Mouse (Mus musculus): ENCODE data around the gene Sag. TPM values are rescaled to one million over a fixed set of nuclear protein-coding genes. Genes with fewer than 3 reads are reported as not detected.
A peak's percentile ranks its signal among the peaks of the same experiment; 100 is the strongest.

The Sag gene
- total and polyA plus RNA-seq, 2 experiments from 2014 or later = 1.9 TPM; not detected in 1

GRCm38 (mm10) chr1:87847475-87848168 is 44.1 kb downstream of the Sag start:
- Histone ChIP-seq H3K27me3 (ENCODE audit: insufficient read depth, low read length) (no peaks in the 10 kb centered on the region), H3K4me3 (ENCODE audit: low read depth, low read length) (no peak overlapping the region), H3K4me1 (ENCODE audit: insufficient read depth, low read length) (no peaks in the 10 kb centered on the region), H3K27ac (ENCODE audit: low read depth, low read length) (no peak overlapping the region), H3K4me2 (ENCODE audit: low read depth, low read length, poor library complexity, severe bottlenecking) (no peak overlapping the region), H3K9ac (replicated peaks; ENCODE audit: low read length, poor library complexity, severe bottlenecking) (no peak overlapping the region), H3K36me3 (ENCODE audit: insufficient read depth, low read length) (no peaks in the 10 kb centered on the region), H3K9me3 (ENCODE audit: low read length) (no peaks in the 10 kb centered on the region)
- DNase-seq (ENCODE audit: low spot score) (no peak), ATAC-seq (ENCODE audit: low FRiP score) (no peak)
- no peak for TF ChIP-seq CTCF (IDR thresholded peaks at IDR 0.05)
- 61% methylated on average over 4 of the region's 4 CpGs for WGBS

GRCm38 (mm10) chr1:87848237-87848996 is 44.9 kb downstream of the Sag start:
- H3K4me1 ChIP-seq (ENCODE audit: insufficient read depth, low read length) = no peaks in the 10 kb centered on the region
- no peaks in the 10 kb centered on the region for H3K9me3 ChIP-seq (ENCODE audit: low read length)
- no peak overlapping the region for H3K4me3 ChIP-seq (ENCODE audit: low read depth, low read length)
- no peak overlapping the region for H3K9ac ChIP-seq (replicated peaks; ENCODE audit: low read length, poor library complexity, severe bottlenecking)
- DNase-seq (ENCODE audit: low spot score) = peak; percentile 26
- no peak for ATAC-seq (ENCODE audit: low FRiP score)
- TF ChIP-seq CTCF (IDR thresholded peaks at IDR 0.05) = no peak
- no peak overlapping the region for H3K4me2 ChIP-seq (ENCODE audit: low read depth, low read length, poor library complexity, severe bottlenecking)
- WGBS = 50% methylated on average over 11 of the region's 11 CpGs
- no peak overlapping the region for H3K27ac ChIP-seq (ENCODE audit: low read depth, low read length)
- no peaks in the 10 kb centered on the region for H3K36me3 ChIP-seq (ENCODE audit: insufficient read depth, low read length)
- H3K27me3 ChIP-seq (ENCODE audit: insufficient read depth, low read length) = no peaks in the 10 kb centered on the region

GRCm38 (mm10) chr1:87849278-87849677 is 45.8 kb downstream of the Sag start:
- H3K9me3 ChIP-seq (ENCODE audit: low read length) = no peaks in the 10 kb centered on the region
- 75% methylated on average over 5 of the region's 5 CpGs for WGBS
- H3K4me1 ChIP-seq (ENCODE audit: insufficient read depth, low read length) = no peaks in the 10 kb centered on the region
- H3K4me2 ChIP-seq (ENCODE audit: low read depth, low read length, poor library complexity, severe bottlenecking) = no peak overlapping the region
- no peaks in the 10 kb centered on the region for H3K36me3 ChIP-seq (ENCODE audit: insufficient read depth, low read length)
- no peak for DNase-seq (ENCODE audit: low spot score)
- H3K9ac ChIP-seq (replicated peaks; ENCODE audit: low read length, poor library complexity, severe bottlenecking) = no peak overlapping the region
- H3K4me3 ChIP-seq (ENCODE audit: low read depth, low read length) = no peak overlapping the region
- TF ChIP-seq CTCF (IDR thresholded peaks at IDR 0.05) = no peak
- H3K27me3 ChIP-seq (ENCODE audit: insufficient read depth, low read length) = no peaks in the 10 kb centered on the region
- ATAC-seq (ENCODE audit: low FRiP score) = no peak
- no peak overlapping the region for H3K27ac ChIP-seq (ENCODE audit: low read depth, low read length)

GRCm38 (mm10) chr1:87851344-87851743 is 47.9 kb downstream of the Sag start:
- WGBS = 85% methylated on average over 3 of the region's 3 CpGs
- Histone ChIP-seq H3K9ac (replicated peaks; ENCODE audit: low read length, poor library complexity, severe bottlenecking) (no peak overlapping the region), H3K4me1 (ENCODE audit: insufficient read depth, low read length) (peaks cover 10% of the 10 kb centered on the region), H3K4me3 (ENCODE audit: low read depth, low read length) (no peak overlapping the region), H3K27me3 (ENCODE audit: insufficient read depth, low read length) (no peaks in the 10 kb centered on the region), H3K27ac (ENCODE audit: low read depth, low read length) (no peak overlapping the region), H3K4me2 (ENCODE audit: low read depth, low read length, poor library complexity, severe bottlenecking) (no peak overlapping the region), H3K36me3 (ENCODE audit: insufficient read depth, low read length) (no peaks in the 10 kb centered on the region), H3K9me3 (ENCODE audit: low read length) (no peaks in the 10 kb centered on the region)
- no peak for DNase-seq (ENCODE audit: low spot score)
- no peak for ATAC-seq (ENCODE audit: low FRiP score)
- no peak for TF ChIP-seq CTCF (IDR thresholded peaks at IDR 0.05)

GRCm38 (mm10) chr1:87852081-87852790 is 48.8 kb downstream of the Sag start:
- no peaks in the 10 kb centered on the region for H3K36me3 ChIP-seq (ENCODE audit: insufficient read depth, low read length)
- H3K4me2 ChIP-seq (ENCODE audit: low read depth, low read length, poor library complexity, severe bottlenecking) = peak overlapping the region; percentile 90
- ATAC-seq (ENCODE audit: low FRiP score) = no peak
- no peaks in the 10 kb centered on the region for H3K27me3 ChIP-seq (ENCODE audit: insufficient read depth, low read length)
- 45% methylated on average over 5 of the region's 5 CpGs for WGBS
- no peaks in the 10 kb centered on the region for H3K9me3 ChIP-seq (ENCODE audit: low read length)
- no peak for TF ChIP-seq CTCF (IDR thresholded peaks at IDR 0.05)
- H3K4me1 ChIP-seq (ENCODE audit: insufficient read depth, low read length) = peaks cover 10% of the 10 kb centered on the region
- H3K27ac ChIP-seq (ENCODE audit: low read depth, low read length) = no peak overlapping the region
- no peak for DNase-seq (ENCODE audit: low spot score)
- peak overlapping the region; percentile 94 for H3K4me3 ChIP-seq (ENCODE audit: low read depth, low read length)
- 0 out of 2 replicates have a peak overlapping the region, but pooled peaks have one; percentile 13 for H3K9ac ChIP-seq (replicated peaks; ENCODE audit: low read length, poor library complexity, severe bottlenecking)

Measured in midbrain, postnatal 0 days (tissue).